Mouse (Mus musculus): ENCODE measurements at regions not wholly inside any gene's neighbourhood (a gene's known extent, or its start where the extent isn't known, plus 50 kb on each side); places are given as distances from the start of the nearest gene placed in this dataset.
A peak's percentile ranks its signal among the peaks of the same experiment; 100 is the strongest.

DNA sequence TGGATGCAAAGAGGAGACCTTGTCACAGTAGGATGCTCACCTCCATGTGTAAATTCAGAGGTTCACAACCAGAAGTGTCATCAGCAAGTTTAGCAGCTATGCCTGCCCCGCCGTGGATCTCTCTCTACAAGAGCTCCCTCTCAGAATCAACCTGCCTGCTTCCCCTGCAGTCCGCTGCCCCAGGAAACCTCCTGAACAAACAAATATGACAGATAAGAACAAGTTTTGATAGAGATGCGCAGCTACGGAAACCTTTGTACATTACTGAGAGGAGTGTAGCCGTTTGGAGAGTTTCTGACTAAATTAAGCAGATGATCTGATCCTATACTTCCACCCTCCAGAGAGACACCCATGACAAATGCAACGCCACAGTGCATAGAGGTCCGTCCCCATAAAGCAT lies 88.8 kb upstream of the Cadm1 start:
- Histone ChIP-seq H3K36me3 (ENCODE audit: control insufficient read depth, insufficient read depth) (no peaks in the 10 kb centered on the region), H3K4me3 (no peak overlapping the region), H3K4me2 (ENCODE audit: low read depth) (no peak overlapping the region), H3K27me3 (ENCODE audit: control insufficient read depth, insufficient read depth, insufficient read length) (no peaks in the 10 kb centered on the region), H3K79me2 (ENCODE audit: control insufficient read depth, insufficient read depth) (no peaks in the 10 kb centered on the region), H3ac (ENCODE audit: control insufficient read depth, insufficient read length) (no peak overlapping the region)
- TF ChIP-seq MAX (IDR thresholded peaks at IDR 0.05; ENCODE audit: low read depth): no peak
- no peak for TF ChIP-seq E2F4 (IDR thresholded peaks at IDR 0.05; ENCODE audit: insufficient read depth)
- no peak for TF ChIP-seq POLR2AphosphoS2 (IDR thresholded peaks at IDR 0.05; ENCODE audit: insufficient read length, low read depth)
- TF ChIP-seq CEBPB (IDR thresholded peaks at IDR 0.05; ENCODE audit: insufficient read depth, poor library complexity, severe bottlenecking): no peak
- TF ChIP-seq MYOG (IDR thresholded peaks at IDR 0.05; ENCODE audit: control insufficient read depth in 1 of 3, insufficient read depth in 1 of 3, insufficient read length in 2 of 3, low read depth in 2 of 3): no peak
- TF ChIP-seq POLR2A (IDR thresholded peaks at IDR 0.05; ENCODE audit: insufficient read length, low read depth): no peak
- no peak for TF ChIP-seq REST (IDR thresholded peaks at IDR 0.05; ENCODE audit: insufficient read depth, insufficient read length)

DNA sequence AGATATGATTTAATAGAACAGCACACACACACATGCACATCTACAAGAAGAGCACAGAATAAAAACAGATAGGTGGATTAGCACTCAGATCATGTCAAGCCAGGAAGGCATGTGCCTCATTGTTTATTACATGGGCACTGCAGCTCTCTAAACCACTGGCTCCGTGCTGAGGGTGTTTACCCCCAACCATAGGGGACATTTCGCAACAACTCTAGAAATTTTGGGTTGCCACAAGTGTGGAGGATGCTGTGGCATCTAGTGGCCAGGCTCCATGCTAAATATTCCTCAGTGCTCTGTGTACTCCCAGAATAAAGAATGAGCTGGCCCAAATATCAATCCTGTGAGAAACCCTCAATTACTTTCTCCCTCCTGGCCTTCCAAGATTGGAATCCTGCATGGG lies 85.8 kb upstream of the Cadm1 start:
- Histone ChIP-seq H3K4me2 (ENCODE audit: low read depth) (no peak overlapping the region), H3ac (ENCODE audit: control insufficient read depth, insufficient read length) (no peak overlapping the region), H3K36me3 (ENCODE audit: control insufficient read depth, insufficient read depth) (no peaks in the 10 kb centered on the region), H3K4me3 (no peak overlapping the region), H3K79me2 (ENCODE audit: control insufficient read depth, insufficient read depth) (no peaks in the 10 kb centered on the region), H3K27me3 (ENCODE audit: control insufficient read depth, insufficient read depth, insufficient read length) (no peaks in the 10 kb centered on the region)
- TF ChIP-seq E2F4 (IDR thresholded peaks at IDR 0.05; ENCODE audit: insufficient read depth) (no peak), MYOD1 (IDR thresholded peaks at IDR 0.05; ENCODE audit: control insufficient read depth in 1 of 3, insufficient read length in 2 of 3, low read depth in 2 of 3) (no peak), SRF (IDR thresholded peaks at IDR 0.05; ENCODE audit: control insufficient read depth, insufficient read length, low read depth) (no peak), MYOG (IDR thresholded peaks at IDR 0.05; ENCODE audit: control insufficient read depth in 1 of 3, insufficient read depth in 1 of 3, insufficient read length in 2 of 3, low read depth in 2 of 3) (no peak), POLR2A (IDR thresholded peaks at IDR 0.05; ENCODE audit: insufficient read length, low read depth) (no peak), TCF12 (IDR thresholded peaks at IDR 0.05; ENCODE audit: insufficient read depth, poor library complexity, severe bottlenecking) (no peak), TCF3 (IDR thresholded peaks at IDR 0.05; ENCODE audit: insufficient read length, low read depth) (no peak), CEBPB (IDR thresholded peaks at IDR 0.05; ENCODE audit: insufficient read depth, poor library complexity, severe bottlenecking) (0 out of 2 replicates have a peak, but pooled peaks have one; percentile 36)

DNA sequence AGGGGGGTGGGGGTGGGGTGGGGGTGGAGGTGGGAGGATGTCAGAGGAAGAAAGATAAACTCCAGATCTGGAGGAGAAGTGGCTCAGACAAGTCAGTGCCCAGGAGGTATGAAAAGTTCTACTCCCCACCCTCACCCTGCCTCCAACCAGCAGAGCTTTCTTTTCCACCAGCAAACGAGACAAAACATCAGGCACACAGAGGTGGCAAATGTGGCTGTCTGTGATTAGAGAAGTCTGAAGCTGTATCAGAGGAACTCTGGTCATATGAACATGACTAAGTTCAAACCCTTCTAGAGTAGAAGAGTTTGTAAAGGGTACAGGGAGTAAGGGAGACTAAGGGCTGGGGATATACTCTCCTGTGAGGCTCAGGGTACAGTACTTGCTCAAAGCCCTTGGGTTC lies 85.2 kb upstream of the Cadm1 start:
- Histone ChIP-seq H3ac (ENCODE audit: control insufficient read depth, insufficient read length) (no peak overlapping the region), H3K36me3 (ENCODE audit: control insufficient read depth, insufficient read depth) (no peaks in the 10 kb centered on the region), H3K4me2 (ENCODE audit: low read depth) (no peak overlapping the region), H3K27me3 (ENCODE audit: control insufficient read depth, insufficient read depth, insufficient read length) (no peaks in the 10 kb centered on the region), H3K4me3 (no peak overlapping the region), H3K79me2 (ENCODE audit: control insufficient read depth, insufficient read depth) (no peaks in the 10 kb centered on the region)
- TF ChIP-seq SRF (IDR thresholded peaks at IDR 0.05; ENCODE audit: control insufficient read depth, insufficient read length, low read depth) (no peak), REST (IDR thresholded peaks at IDR 0.05; ENCODE audit: insufficient read depth, insufficient read length) (no peak), MAX (IDR thresholded peaks at IDR 0.05; ENCODE audit: low read depth) (no peak), USF1 (IDR thresholded peaks at IDR 0.05; ENCODE audit: low read depth) (no peak), CEBPB (IDR thresholded peaks at IDR 0.05; ENCODE audit: insufficient read depth, poor library complexity, severe bottlenecking) (no peak), POLR2A (IDR thresholded peaks at IDR 0.05; ENCODE audit: insufficient read length, low read depth) (no peak), TCF3 (IDR thresholded peaks at IDR 0.05; ENCODE audit: insufficient read length, low read depth) (no peak)

- Histone ChIP-seq H3K27me3 (ENCODE audit: control insufficient read depth, insufficient read depth, insufficient read length) (no peaks in the 10 kb centered on the region), H3K4me2 (ENCODE audit: low read depth) (no peak overlapping the region), H3K36me3 (ENCODE audit: control insufficient read depth, insufficient read depth) (no peaks in the 10 kb centered on the region), H3ac (ENCODE audit: control insufficient read depth, insufficient read length) (no peak overlapping the region), H3K4me3 (no peak overlapping the region), H3K79me2 (ENCODE audit: control insufficient read depth, insufficient read depth) (no peaks in the 10 kb centered on the region)
- TF ChIP-seq MYOD1 (IDR thresholded peaks at IDR 0.05; ENCODE audit: control insufficient read depth in 1 of 3, insufficient read length in 2 of 3, low read depth in 2 of 3) (no peak), TCF3 (IDR thresholded peaks at IDR 0.05; ENCODE audit: insufficient read length, low read depth) (no peak), USF1 (IDR thresholded peaks at IDR 0.05; ENCODE audit: low read depth) (no peak), E2F4 (IDR thresholded peaks at IDR 0.05; ENCODE audit: insufficient read depth) (no peak), REST (IDR thresholded peaks at IDR 0.05; ENCODE audit: insufficient read depth, insufficient read length) (no peak), CEBPB (IDR thresholded peaks at IDR 0.05; ENCODE audit: insufficient read depth, poor library complexity, severe bottlenecking) (no peak), SRF (IDR thresholded peaks at IDR 0.05; ENCODE audit: control insufficient read depth, insufficient read length, low read depth) (no peak), POLR2A (IDR thresholded peaks at IDR 0.05; ENCODE audit: insufficient read length, low read depth) (no peak), MYOG (IDR thresholded peaks at IDR 0.05; ENCODE audit: control insufficient read depth in 1 of 3, insufficient read depth in 1 of 3, insufficient read length in 2 of 3, low read depth in 2 of 3) (no peak), MAX (IDR thresholded peaks at IDR 0.05; ENCODE audit: low read depth) (no peak), POLR2AphosphoS2 (IDR thresholded peaks at IDR 0.05; ENCODE audit: insufficient read length, low read depth) (no peak), TCF12 (IDR thresholded peaks at IDR 0.05; ENCODE audit: insufficient read depth, poor library complexity, severe bottlenecking) (no peak)
Measured at GRCm38 (mm10) chr9:47445332-47445731, 84.6 kb upstream of the Cadm1 start.

- Histone ChIP-seq H3K27me3 (ENCODE audit: control insufficient read depth, insufficient read depth, insufficient read length) (no peaks in the 10 kb centered on the region), H3ac (ENCODE audit: control insufficient read depth, insufficient read length) (no peak overlapping the region)
Measured at GRCm38 (mm10) chr9:47452752-47453151, 77.2 kb upstream of the Cadm1 start.

More at GRCm38 (mm10) chr9:47452752-47453151, 77.2 kb upstream of the Cadm1 start:
- TF ChIP-seq POLR2AphosphoS2 (IDR thresholded peaks at IDR 0.05; ENCODE audit: insufficient read length, low read depth): no peak
- Histone ChIP-seq H3K36me3 (ENCODE audit: control insufficient read depth, insufficient read depth) (no peaks in the 10 kb centered on the region), H3K4me3 (no peak overlapping the region), H3K79me2 (ENCODE audit: control insufficient read depth, insufficient read depth) (no peaks in the 10 kb centered on the region), H3K4me2 (ENCODE audit: low read depth) (no peak overlapping the region)

Data from myocyte (in vitro differentiated cells).